Mouse (Mus musculus) lung, embryonic 15.5 days (tissue): Measurements from ENCODE around the gene Tgfbr3. TPM values are rescaled to one million over a fixed set of nuclear protein-coding genes. Genes with fewer than 3 reads are reported as not detected.

ENCODE experiments used
- ATAC-seq: fragments of 200-750 bp; cut with Nextera tagmentation; 2 replicates; pipeline ENCODE4 v1.8.0; 2017; ENCODE audit warnings: moderate number of reproducible peaks, borderline replicate concordance; ENCODE audit not compliant: low FRiP score, low TSS enrichment; ENCODE audit errors: extremely low read depth
- H3K27ac ChIP-seq: fragments of 300-500 bp; sonication (generic); 2 replicates; pipeline ENCODE4 v1.5.1; 2015; ENCODE audit warnings: moderate library complexity, mild to moderate bottlenecking, inconsistent platforms
- H3K27me3 ChIP-seq: fragments of 300-500 bp; sonication (generic); 2 replicates; pipeline ENCODE4 v1.6.1; 2015; ENCODE audit warnings: inconsistent platforms
- H3K36me3 ChIP-seq: fragments of 300-500 bp; sonication (generic); 2 replicates; pipeline ENCODE4 v1.6.1; 2015; ENCODE audit warnings: inconsistent platforms
- H3K4me1 ChIP-seq: fragments of 300-500 bp; sonication (generic); 2 replicates; pipeline ENCODE4 v1.6.1; 2015; ENCODE audit warnings: inconsistent platforms
- H3K4me2 ChIP-seq: fragments of 300-500 bp; sonication (generic); 2 replicates; pipeline ENCODE4 v1.6.1; 2015; ENCODE audit warnings: inconsistent platforms, mild to moderate bottlenecking, moderate library complexity
- H3K4me3 ChIP-seq: fragments of 300-500 bp; sonication (generic); 2 replicates; pipeline ENCODE4 v1.5.1; 2015; ENCODE audit warnings: mild to moderate bottlenecking, inconsistent platforms
- H3K9ac ChIP-seq: fragments of 300-500 bp; sonication (generic); 2 replicates; pipeline ENCODE4 v1.6.1; 2015; ENCODE audit warnings: inconsistent platforms
- H3K9me3 ChIP-seq: fragments of 300-500 bp; sonication (generic); 2 replicates; pipeline ENCODE4 v1.6.1; 2016; ENCODE audit warnings: inconsistent platforms
- WGBS: fragments of 180-500 bp; shearing (Covaris S2); methylation state at CpG from one replicate; pipeline ENCODE4 v1.1.7; 2015; 5-methylcytosine and 5-hydroxymethylcytosine counted together
- polyA plus RNA-seq: library from polyadenylated mRNA; unstranded; fragments of >200 nt; fragmentation: Nextera tagmentation; extraction: Ambion mirVana; gene quantifications from 2 replicates; pipeline ENCODE4 v1.2.1, GENCODE M21; 2015

The Tgfbr3 gene
- polyA plus RNA-seq, 1 experiment from 2014 or later: 22.2 TPM

DNA sequence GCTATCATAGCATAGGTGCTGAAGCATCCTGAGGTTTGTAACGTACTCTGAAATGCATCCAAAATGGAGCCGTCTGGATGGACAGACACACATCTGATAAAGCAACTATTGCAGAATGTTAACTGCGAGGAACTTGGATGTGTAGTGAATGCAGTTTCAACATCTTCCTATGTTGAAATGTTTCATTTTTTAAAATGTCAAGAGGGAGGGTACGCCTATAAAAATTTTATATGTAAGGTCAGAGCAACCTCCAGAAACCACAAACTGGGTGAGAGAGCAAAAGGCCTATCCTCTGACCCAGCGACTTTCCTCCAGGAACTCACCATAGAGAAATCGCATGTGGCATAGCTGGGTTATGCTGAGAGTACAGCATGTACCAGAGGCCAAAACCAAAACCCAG, 70.1 kb downstream of the Tgfbr3 start:
- no peak overlapping the region for H3K4me3 ChIP-seq
- no peaks in the 10 kb centered on the region for H3K9me3 ChIP-seq
- no peak overlapping the region for H3K27ac ChIP-seq
- ATAC-seq: no peak
- 0 out of 2 replicates have a peak, but pooled peaks cover 5% of the 10 kb centered on the region for H3K36me3 ChIP-seq
- no peak overlapping the region for H3K9ac ChIP-seq
- H3K4me2 ChIP-seq: no peak overlapping the region
- no peaks in the 10 kb centered on the region for H3K27me3 ChIP-seq
- H3K4me1 ChIP-seq: peaks cover 64% of the 10 kb centered on the region
- WGBS: 77% methylated on average over 6 of the region's 6 CpGs

DNA sequence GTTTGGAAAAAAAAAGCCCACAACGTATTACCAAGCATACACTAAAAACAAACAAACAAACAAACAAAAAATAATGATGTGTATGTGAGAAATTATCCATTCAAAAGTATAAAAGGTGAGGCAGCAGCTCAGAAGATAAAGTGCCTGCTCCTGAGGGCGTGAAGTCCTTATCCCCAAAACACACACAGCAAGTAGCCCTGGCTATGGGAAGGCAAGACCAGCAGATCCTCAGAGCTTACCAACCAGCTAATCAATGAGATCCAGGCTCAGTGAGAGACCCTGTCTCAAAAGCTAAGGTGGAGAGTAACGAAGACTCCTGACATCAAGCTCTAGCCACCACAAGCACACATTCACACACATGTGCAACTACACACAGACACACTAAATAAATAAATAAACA, 70.8 kb downstream of the Tgfbr3 start:
- 79% methylated on average over 3 of the region's 3 CpGs for WGBS
- Histone ChIP-seq H3K27ac (no peak overlapping the region), H3K4me1 (peaks cover 58% of the 10 kb centered on the region), H3K27me3 (no peaks in the 10 kb centered on the region), H3K9ac (no peak overlapping the region), H3K4me3 (no peak overlapping the region), H3K36me3 (0 out of 2 replicates have a peak, but pooled peaks cover 6% of the 10 kb centered on the region), H3K4me2 (no peak overlapping the region), H3K9me3 (no peaks in the 10 kb centered on the region)
- ATAC-seq: no peak

DNA sequence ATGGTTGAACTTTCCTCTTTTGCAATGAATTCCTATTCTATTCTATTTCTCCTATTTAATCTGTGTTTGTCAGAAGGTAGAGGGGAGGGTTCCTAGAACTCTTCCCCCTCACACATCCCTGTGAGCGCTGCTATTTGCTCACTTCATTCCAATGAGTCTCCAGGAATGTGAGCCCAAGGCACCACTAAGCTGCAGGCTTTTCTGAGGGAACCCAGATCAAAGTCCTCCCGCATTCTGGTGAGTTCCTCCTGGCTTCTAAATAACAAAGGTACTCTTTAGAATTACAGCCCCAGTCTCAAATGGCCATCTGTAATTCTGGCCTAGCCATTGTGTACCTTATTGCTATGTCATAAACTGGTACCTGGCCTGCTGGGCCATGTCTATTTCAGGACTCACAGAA, 72.3 kb downstream of the Tgfbr3 start:
- H3K4me1 ChIP-seq: peaks cover 43% of the 10 kb centered on the region
- H3K9ac ChIP-seq: no peak overlapping the region
- peak overlapping the region; percentile 39 for H3K27ac ChIP-seq
- ATAC-seq: no peak
- H3K27me3 ChIP-seq: no peaks in the 10 kb centered on the region
- 43% methylated on average over 2 of the region's 2 CpGs for WGBS
- 0 out of 2 replicates have a peak, but pooled peaks cover 6% of the 10 kb centered on the region for H3K36me3 ChIP-seq
- no peaks in the 10 kb centered on the region for H3K9me3 ChIP-seq
- H3K4me3 ChIP-seq: no peak overlapping the region
- no peak overlapping the region for H3K4me2 ChIP-seq

DNA sequence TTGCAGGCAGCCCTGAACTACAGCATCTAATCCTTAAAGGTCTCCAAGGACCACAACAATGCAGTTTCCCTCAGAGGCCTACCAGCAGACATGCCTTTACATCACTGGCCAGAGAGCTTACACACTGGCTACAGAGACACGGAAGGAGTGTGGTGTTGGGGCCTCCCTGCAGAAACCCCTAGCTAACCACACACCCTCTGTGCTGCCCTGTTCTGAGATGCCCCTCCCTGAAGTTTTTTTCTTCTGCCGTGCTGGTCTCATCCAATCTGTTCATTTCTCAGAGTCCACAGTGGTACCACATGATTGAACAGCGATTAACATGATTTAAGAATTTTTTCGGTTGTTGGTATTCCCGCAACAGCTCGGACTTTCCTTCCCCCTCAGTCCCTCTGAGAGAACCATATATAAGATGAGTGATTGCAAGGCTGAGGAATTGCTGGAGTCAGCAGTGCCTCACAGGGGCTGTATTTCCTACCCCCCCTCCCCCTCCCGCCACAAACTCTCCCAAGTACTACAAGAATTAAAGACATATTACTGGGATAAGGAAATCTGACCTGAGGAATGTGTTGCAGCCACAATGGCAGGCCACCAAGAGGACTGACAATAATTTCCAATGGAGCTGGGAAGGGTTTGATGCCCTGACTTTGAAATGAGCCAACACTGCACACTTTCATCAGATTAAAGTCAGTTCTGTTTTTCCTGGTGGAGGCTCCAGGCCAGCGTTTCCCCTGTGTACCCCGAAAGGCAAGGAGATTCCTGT, 75.9 kb downstream of the Tgfbr3 start:
- WGBS: 66% methylated on average over 9 of the region's 9 CpGs
- H3K4me2 ChIP-seq: no peak overlapping the region
- H3K4me3 ChIP-seq: no peak overlapping the region
- H3K4me1 ChIP-seq: peaks cover 18% of the 10 kb centered on the region
- H3K27me3 ChIP-seq: no peaks in the 10 kb centered on the region
- H3K9me3 ChIP-seq: no peaks in the 10 kb centered on the region
- 0 out of 2 replicates have a peak overlapping the region, but pooled peaks have one; percentile 12 for H3K27ac ChIP-seq
- no peak overlapping the region for H3K9ac ChIP-seq
- peak; percentile 44; the same call in 1 of the 2 replicates for ATAC-seq
- H3K36me3 ChIP-seq: 0 out of 2 replicates have a peak, but pooled peaks cover 6% of the 10 kb centered on the region

DNA sequence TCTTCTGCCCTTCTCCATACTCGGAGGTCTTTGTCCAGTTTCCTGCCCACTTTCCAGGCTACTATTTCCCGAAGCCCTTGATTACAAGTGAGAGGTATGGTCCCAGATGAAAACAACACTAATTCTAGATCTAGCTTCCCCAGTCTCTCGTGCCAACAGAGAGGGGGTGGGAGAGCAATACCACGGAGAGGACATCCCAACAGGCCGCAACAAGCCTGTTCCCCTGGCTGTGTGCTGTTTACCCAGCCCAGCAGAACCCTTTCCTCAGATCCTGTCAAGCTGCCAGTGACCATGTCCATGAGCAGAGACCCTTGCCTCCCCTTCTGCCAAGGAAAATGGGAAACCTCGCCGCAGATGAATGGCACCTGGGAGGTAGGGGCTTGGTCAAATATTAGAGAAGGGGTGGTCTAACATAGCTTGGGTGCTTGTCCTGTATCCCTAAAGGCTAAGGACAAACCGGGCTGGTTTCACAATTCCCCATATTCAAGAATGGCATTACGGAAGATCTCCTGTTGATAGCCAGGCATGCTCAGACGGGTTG, 77.5 kb downstream of the Tgfbr3 start:
- WGBS: 80% methylated on average over 10 of the region's 10 CpGs
- no peak overlapping the region for H3K27ac ChIP-seq
- H3K4me1 ChIP-seq: peaks cover 5% of the 10 kb centered on the region
- H3K27me3 ChIP-seq: no peaks in the 10 kb centered on the region
- 0 out of 2 replicates have a peak, but pooled peaks cover 6% of the 10 kb centered on the region for H3K36me3 ChIP-seq
- no peak overlapping the region for H3K4me2 ChIP-seq
- H3K4me3 ChIP-seq: no peak overlapping the region
- no peaks in the 10 kb centered on the region for H3K9me3 ChIP-seq
- H3K9ac ChIP-seq: no peak overlapping the region
- ATAC-seq: no peak

DNA sequence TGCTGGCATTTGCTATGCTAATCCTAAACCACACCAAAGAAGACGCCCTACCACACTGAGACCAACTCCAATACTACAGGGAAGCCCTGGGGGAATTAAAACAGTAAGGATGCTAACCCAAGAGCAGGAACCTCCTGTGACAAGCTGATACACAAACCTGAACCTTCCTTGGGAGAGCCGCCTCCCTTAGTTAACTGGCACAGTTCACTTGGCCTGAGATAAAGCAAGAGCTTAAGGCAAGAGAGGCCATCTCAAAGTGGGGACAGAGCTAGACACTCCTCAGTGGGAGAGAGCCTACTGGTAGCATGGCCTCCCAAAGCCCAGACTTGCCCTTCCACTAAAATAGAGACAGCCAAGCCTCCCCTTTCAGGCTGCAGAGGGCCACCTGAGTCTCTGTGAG, 79.4 kb downstream of the Tgfbr3 start:
- Histone ChIP-seq H3K27ac (no peak overlapping the region), H3K4me3 (no peak overlapping the region), H3K9ac (no peak overlapping the region), H3K4me1 (no peaks in the 10 kb centered on the region; the same call in 1 of the 2 replicates), H3K36me3 (0 out of 2 replicates have a peak, but pooled peaks cover 6% of the 10 kb centered on the region), H3K9me3 (no peaks in the 10 kb centered on the region), H3K27me3 (no peaks in the 10 kb centered on the region), H3K4me2 (no peak overlapping the region)
- 89% methylated on average over 2 of the region's 2 CpGs for WGBS
- ATAC-seq: no peak

DNA sequence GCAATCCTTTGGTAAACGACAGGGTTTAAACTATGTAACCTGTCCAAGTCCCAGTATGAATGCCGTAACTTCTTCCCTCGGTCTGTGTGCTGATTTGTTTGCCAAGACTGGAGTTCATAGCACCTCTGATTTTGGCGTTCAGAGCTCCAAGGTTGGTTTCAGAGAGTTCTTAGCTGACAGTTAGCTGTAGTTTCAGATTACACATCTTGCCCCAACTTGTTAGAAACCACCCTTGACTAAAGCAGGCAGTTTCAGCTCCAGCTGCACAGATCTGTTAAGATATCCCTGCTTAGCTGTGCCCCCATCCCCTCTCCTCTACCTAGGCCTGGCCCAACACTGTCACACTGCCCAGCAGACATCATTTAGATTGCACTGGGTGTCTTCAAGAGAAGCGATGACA, 81.5 kb downstream of the Tgfbr3 start:
- no peaks in the 10 kb centered on the region for H3K9me3 ChIP-seq
- no peak overlapping the region for H3K4me2 ChIP-seq
- ATAC-seq: no peak
- no peak overlapping the region for H3K9ac ChIP-seq
- peaks cover 11% of the 10 kb centered on the region for H3K4me1 ChIP-seq
- 0 out of 2 replicates have a peak overlapping the region, but pooled peaks have one; percentile 22 for H3K27ac ChIP-seq
- H3K4me3 ChIP-seq: no peak overlapping the region
- H3K36me3 ChIP-seq: no peaks in the 10 kb centered on the region
- 53% methylated on average over 5 of the region's 5 CpGs for WGBS
- no peaks in the 10 kb centered on the region for H3K27me3 ChIP-seq

DNA sequence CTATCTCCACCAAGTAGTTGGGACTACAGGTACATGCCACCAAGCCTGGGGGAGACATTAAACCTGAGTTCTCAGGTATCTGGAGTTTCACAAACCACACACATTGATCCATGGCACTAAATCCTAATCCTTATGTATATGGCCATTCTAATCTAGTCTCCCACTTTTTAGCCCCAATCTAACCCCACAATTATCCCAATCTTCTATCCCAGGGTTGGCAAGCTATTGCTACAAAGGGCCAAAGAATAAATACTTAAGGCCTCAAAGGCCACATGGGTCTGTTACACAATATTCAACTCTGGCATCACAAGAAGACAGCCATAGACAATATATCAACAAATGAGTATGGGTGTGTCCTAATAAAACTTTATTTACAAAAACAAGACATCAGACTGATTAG, 85.1 kb downstream of the Tgfbr3 start:
- Histone ChIP-seq H3K4me2 (no peak overlapping the region), H3K27me3 (no peaks in the 10 kb centered on the region), H3K4me3 (no peak overlapping the region), H3K36me3 (no peaks in the 10 kb centered on the region), H3K4me1 (peaks cover 42% of the 10 kb centered on the region), H3K9ac (no peak overlapping the region), H3K9me3 (no peaks in the 10 kb centered on the region), H3K27ac (peak overlapping the region; percentile 92; the same call in 1 of the 2 replicates)
- ATAC-seq: no peak

DNA sequence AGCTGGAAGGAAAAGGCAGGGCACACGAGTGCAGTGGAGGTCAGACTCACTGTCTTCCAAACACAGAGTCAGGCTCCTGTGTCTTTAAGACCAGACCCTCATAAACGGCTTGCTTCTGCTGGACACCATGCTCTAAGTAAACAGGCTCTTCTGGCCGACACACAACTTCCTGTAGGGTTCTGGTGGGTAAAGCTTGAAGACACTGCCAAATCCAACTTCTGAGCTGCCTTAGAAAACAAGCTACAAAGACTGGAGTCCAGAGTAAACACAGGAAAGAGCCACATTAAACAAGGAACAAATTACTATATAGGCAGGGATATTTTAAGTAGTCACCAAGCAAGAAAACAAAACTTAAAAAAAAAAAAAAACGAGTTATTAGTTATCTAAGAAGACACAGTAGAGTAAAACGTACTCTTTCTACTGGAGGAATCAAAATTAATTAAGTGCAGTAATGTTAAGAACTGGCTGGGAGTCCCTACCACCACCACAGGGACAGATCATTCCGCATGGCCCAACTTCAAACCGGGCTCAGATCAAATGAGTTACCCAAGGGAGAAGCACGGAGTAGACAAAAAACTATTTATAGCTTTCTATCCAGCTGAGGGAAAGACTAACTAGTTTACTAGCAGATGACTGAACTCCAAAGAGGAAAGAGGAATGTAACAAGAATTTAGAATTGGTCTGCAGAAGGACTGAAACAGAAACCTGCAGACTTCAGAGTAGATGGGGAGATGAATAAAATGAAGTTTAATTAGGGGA, 86.4 kb downstream of the Tgfbr3 start:
- Histone ChIP-seq H3K9me3 (no peaks in the 10 kb centered on the region), H3K36me3 (no peaks in the 10 kb centered on the region), H3K27me3 (no peaks in the 10 kb centered on the region), H3K9ac (no peak overlapping the region), H3K4me2 (peak overlapping the region; percentile 29; the same call in 1 of the 2 replicates), H3K27ac (peak overlapping the region; percentile 92), H3K4me3 (no peak overlapping the region), H3K4me1 (peaks cover 42% of the 10 kb centered on the region)
- 18% methylated on average over 8 of the region's 8 CpGs for WGBS
- peak; percentile 82 for ATAC-seq

DNA sequence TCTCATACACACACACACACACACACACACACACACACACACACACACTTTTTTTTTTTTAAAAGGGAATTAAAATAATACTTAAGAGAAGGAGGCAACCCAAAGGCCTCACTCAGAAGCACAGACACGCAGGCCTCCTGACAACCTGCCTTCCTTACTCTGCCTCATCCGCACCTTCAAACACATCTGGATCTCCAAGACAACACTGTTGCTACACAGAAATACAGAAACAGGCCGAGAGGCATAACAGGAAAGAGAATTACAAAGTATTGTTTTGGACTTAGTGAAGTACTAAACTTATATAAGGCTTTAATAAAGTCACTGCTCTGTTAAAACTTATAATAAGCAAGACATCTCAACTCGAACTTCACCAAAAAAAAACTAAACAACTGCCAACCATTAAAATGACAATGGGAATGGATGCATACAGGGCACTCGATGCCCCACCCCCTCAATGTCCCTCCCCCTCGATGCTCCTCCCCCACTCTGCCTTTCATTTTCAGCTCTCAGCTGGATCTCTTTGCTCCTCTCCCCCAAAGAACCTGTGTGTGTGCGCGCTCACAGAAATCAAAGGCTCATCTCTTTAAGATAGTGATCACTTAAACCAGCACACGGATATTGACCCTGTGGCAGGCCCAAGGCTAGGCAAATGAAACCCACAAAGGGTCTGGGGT, 87.8 kb downstream of the Tgfbr3 start:
- Histone ChIP-seq H3K9ac (no peak overlapping the region), H3K9me3 (no peaks in the 10 kb centered on the region), H3K4me1 (peaks cover 42% of the 10 kb centered on the region), H3K27ac (peak overlapping the region; percentile 92), H3K4me3 (no peak overlapping the region), H3K4me2 (no peak overlapping the region), H3K27me3 (no peaks in the 10 kb centered on the region), H3K36me3 (no peaks in the 10 kb centered on the region)
- no peak for ATAC-seq
- 61% methylated on average over 9 of the region's 9 CpGs for WGBS

DNA sequence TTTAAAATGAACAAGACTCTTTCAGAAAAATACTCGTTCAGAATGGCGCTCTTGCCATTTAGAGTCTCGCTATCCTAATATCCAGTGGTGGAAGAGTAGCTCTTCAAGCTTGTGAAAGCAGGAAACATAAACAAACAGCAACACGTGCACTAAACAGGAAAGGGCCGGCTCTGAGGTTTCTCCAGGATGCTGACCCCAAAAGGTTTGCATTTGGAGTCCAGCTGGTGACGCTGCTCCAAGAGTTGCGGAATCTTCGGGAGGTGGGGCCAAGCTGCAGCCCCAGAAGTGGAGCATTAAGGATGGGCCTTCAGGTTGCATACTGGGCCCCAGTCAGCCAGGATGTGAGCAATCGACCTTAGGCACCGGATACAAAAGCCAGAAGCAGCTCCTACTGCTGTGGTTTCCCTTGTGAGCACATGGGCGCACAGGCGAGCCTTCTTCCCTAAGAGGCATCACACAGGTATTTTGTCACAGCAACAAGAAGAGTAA, 88.5 kb downstream of the Tgfbr3 start:
- Histone ChIP-seq H3K9ac (no peak overlapping the region), H3K4me2 (no peak overlapping the region), H3K9me3 (no peaks in the 10 kb centered on the region), H3K4me3 (no peak overlapping the region), H3K4me1 (peaks cover 49% of the 10 kb centered on the region), H3K27me3 (no peaks in the 10 kb centered on the region), H3K27ac (peak overlapping the region; percentile 92), H3K36me3 (no peaks in the 10 kb centered on the region)
- WGBS: 36% methylated on average over 12 of the region's 12 CpGs
- no peak for ATAC-seq
